Mouse (Mus musculus) forebrain, embryonic 11.5 days (tissue): ENCODE data around the gene Dgka. TPM values are rescaled to one million over a fixed set of nuclear protein-coding genes. Genes with fewer than 3 reads are reported as not detected.

ENCODE experiments used
- ATAC-seq: fragments of 200-750 bp; cut with Nextera tagmentation; replicated peaks from 2 replicates; pipeline ENCODE4 v1.8.0; 2017; ENCODE audit warnings: moderate TSS enrichment; ENCODE audit not compliant: low FRiP score
- DNase-seq: peaks from one replicate; pipeline ENCODE4 v3.0.0-alpha.2; 2017; ENCODE audit warnings: low spot score
- H3K27ac ChIP-seq: fragments of 300-500 bp; sonication (generic); 2 replicates; pipeline ENCODE4 v1.5.1; 2014; ENCODE audit warnings: low read depth, low read length
- H3K27me3 ChIP-seq: fragments of 300-500 bp; sonication (generic); 2 replicates; pipeline ENCODE4 v1.6.1; 2014; ENCODE audit warnings: mild to moderate bottlenecking, low read length, mixed read lengths; ENCODE audit not compliant: control insufficient read depth, insufficient read depth
- H3K36me3 ChIP-seq: fragments of 300-500 bp; sonication (generic); 2 replicates; pipeline ENCODE4 v1.6.1; 2014; ENCODE audit warnings: mild to moderate bottlenecking, low read length, moderate library complexity, mixed read lengths; ENCODE audit not compliant: control insufficient read depth, insufficient read depth
- H3K4me1 ChIP-seq: fragments of 300-500 bp; sonication (generic); replicated peaks from 2 replicates; pipeline ENCODE4 v1.6.1; 2014; ENCODE audit warnings: low read length, mixed read lengths; ENCODE audit not compliant: control insufficient read depth, insufficient read depth
- H3K4me2 ChIP-seq: fragments of 300-500 bp; sonication (generic); 2 replicates; pipeline ENCODE4 v1.6.1; 2014; ENCODE audit warnings: low read depth, mild to moderate bottlenecking, low read length, moderate library complexity, mixed read lengths; ENCODE audit not compliant: severe bottlenecking
- H3K4me3 ChIP-seq: fragments of 300-500 bp; sonication (generic); 2 replicates; pipeline ENCODE4 v1.5.1; 2014; ENCODE audit warnings: low read depth, low read length
- H3K9ac ChIP-seq: fragments of 300-500 bp; sonication (generic); 2 replicates; pipeline ENCODE4 v1.6.1; 2014; ENCODE audit warnings: low read length
- H3K9me3 ChIP-seq: fragments of 300-500 bp; sonication (generic); 2 replicates; pipeline ENCODE4 v1.6.1; 2016; ENCODE audit warnings: low read length, mixed read lengths; ENCODE audit not compliant: control insufficient read depth
- WGBS: fragments of 180-500 bp; shearing (Covaris S2); extraction: QIAGEN DNeasy Blood & Tissue Kit; methylation state at CpG from one replicate; pipeline ENCODE4 v1.1.7; 2014; 5-methylcytosine and 5-hydroxymethylcytosine counted together
- polyA plus RNA-seq: library from polyadenylated mRNA; unstranded; fragments of >200 nt; fragmentation: Nextera tagmentation; extraction: Ambion mirVana; gene quantifications from 2 replicates; pipeline ENCODE4 v1.2.1, GENCODE M21; 2014

Dgka gene
- polyA plus RNA-seq: 3.9 and 4.0 TPM in 2 replicates

GRCm38 (mm10) chr10:128744680-128745601, at the start of gene Dgka:
Dgka (minus strand) TSS chr10:128744855.
- Histone ChIP-seq H3K27me3 (peaks cover 24% of the 10 kb centered on the region), H3K27ac (no peak within 1 kb of the TSS), H3K36me3 (no peaks in the 10 kb centered on the region), H3K4me1 (peaks cover 9% of the 10 kb centered on the region; the same call in 1 of the 2 replicates), H3K4me3 (peak within 1 kb of the TSS; percentile 52), H3K9ac (peak within 1 kb of the TSS; percentile 52), H3K4me2 (peak within 1 kb of the TSS; percentile 94), H3K9me3 (no peaks in the 10 kb centered on the region)
- ATAC-seq (no peak), DNase-seq (no peak)
- WGBS: 22% methylated on average over 18 of the region's 18 CpGs

- H3K4me3 ChIP-seq: no peak overlapping the region
- DNase-seq: no peak
- H3K27me3 ChIP-seq: no peaks in the 10 kb centered on the region
- no peaks in the 10 kb centered on the region; the same call in 1 of the 2 replicates for H3K36me3 ChIP-seq
- no peak for ATAC-seq
- no peak overlapping the region for H3K9ac ChIP-seq
- H3K4me2 ChIP-seq: no peak overlapping the region
- no peak overlapping the region for H3K27ac ChIP-seq
- no peaks in the 10 kb centered on the region for H3K4me1 ChIP-seq
- no peaks in the 10 kb centered on the region for H3K9me3 ChIP-seq
- 89% methylated on average over 5 of the region's 5 CpGs for WGBS
These were observed 49.7 kb upstream of the Dgka start for GRCm38 (mm10) chr10:128794391-128794790.

GRCm38 (mm10) chr10:128793258-128793657, 48.6 kb upstream of the Dgka start:
- no peaks in the 10 kb centered on the region; the same call in 1 of the 2 replicates for H3K36me3 ChIP-seq
- no peaks in the 10 kb centered on the region for H3K9me3 ChIP-seq
- H3K4me2 ChIP-seq: no peak overlapping the region
- H3K27ac ChIP-seq: no peak overlapping the region
- H3K27me3 ChIP-seq: no peaks in the 10 kb centered on the region
- WGBS: 91% methylated on average over 1 of the region's 1 CpGs
- DNase-seq (peak; percentile 5), ATAC-seq (no peak)
- H3K9ac ChIP-seq: no peak overlapping the region
- H3K4me1 ChIP-seq: no peaks in the 10 kb centered on the region
- H3K4me3 ChIP-seq: no peak overlapping the region

GRCm38 (mm10) chr10:128792041-128792440, 47.4 kb upstream of the Dgka start:
- no peak overlapping the region for H3K4me3 ChIP-seq
- no peak overlapping the region for H3K4me2 ChIP-seq
- DNase-seq (peak; percentile 22), ATAC-seq (no peak)
- H3K27ac ChIP-seq: no peak overlapping the region
- no peaks in the 10 kb centered on the region for H3K4me1 ChIP-seq
- H3K27me3 ChIP-seq: no peaks in the 10 kb centered on the region
- H3K9me3 ChIP-seq: no peaks in the 10 kb centered on the region
- H3K36me3 ChIP-seq: no peaks in the 10 kb centered on the region
- H3K9ac ChIP-seq: no peak overlapping the region

- Histone ChIP-seq H3K36me3 (no peaks in the 10 kb centered on the region), H3K4me1 (no peaks in the 10 kb centered on the region), H3K27ac (no peak within 1 kb of the TSS), H3K4me2 (no peak within 1 kb of the TSS), H3K27me3 (no peaks in the 10 kb centered on the region), H3K4me3 (no peak within 1 kb of the TSS), H3K9ac (no peak within 1 kb of the TSS), H3K9me3 (no peaks in the 10 kb centered on the region)
- WGBS: 70% methylated on average over 7 of the region's 7 CpGs
- peak; percentile 39 for DNase-seq
- no peak for ATAC-seq
These were observed 45.9 kb upstream of the Dgka start, which contains the start of gene Mmp19 for GRCm38 (mm10) chr10:128790398-128791124. Mmp19 (plus strand) TSS chr10:128790910.

- H3K27me3 ChIP-seq: no peaks in the 10 kb centered on the region
- WGBS: 90% methylated on average over 1 of the region's 1 CpGs
- DNase-seq: no peak
- no peaks in the 10 kb centered on the region for H3K4me1 ChIP-seq
- ATAC-seq: no peak
- no peak overlapping the region for H3K9ac ChIP-seq
- H3K9me3 ChIP-seq: no peaks in the 10 kb centered on the region; the same call in 1 of the 2 replicates
- no peak overlapping the region for H3K4me3 ChIP-seq
- H3K4me2 ChIP-seq: no peak overlapping the region
- no peak overlapping the region for H3K27ac ChIP-seq
- no peaks in the 10 kb centered on the region for H3K36me3 ChIP-seq
These were observed 35.5 kb upstream of the Dgka start for GRCm38 (mm10) chr10:128780200-128780599.

- no peaks in the 10 kb centered on the region for H3K27me3 ChIP-seq
- no peak for ATAC-seq
- H3K4me2 ChIP-seq: no peak overlapping the region
- no peaks in the 10 kb centered on the region for H3K4me1 ChIP-seq
- H3K9me3 ChIP-seq: no peaks in the 10 kb centered on the region; the same call in 1 of the 2 replicates
- no peak overlapping the region for H3K4me3 ChIP-seq
- H3K36me3 ChIP-seq: no peaks in the 10 kb centered on the region
- DNase-seq: peak; percentile 59
- H3K9ac ChIP-seq: no peak overlapping the region
- 45% methylated on average over 8 of the region's 8 CpGs for WGBS
- no peak overlapping the region for H3K27ac ChIP-seq
These were observed 34.5 kb upstream of the Dgka start for GRCm38 (mm10) chr10:128779011-128779795.

- no peaks in the 10 kb centered on the region for H3K36me3 ChIP-seq
- no peak for DNase-seq
- no peak overlapping the region for H3K4me3 ChIP-seq
- H3K9ac ChIP-seq: no peak overlapping the region
- H3K4me1 ChIP-seq: no peaks in the 10 kb centered on the region
- WGBS: 90% methylated on average over 2 of the region's 2 CpGs
- no peaks in the 10 kb centered on the region for H3K9me3 ChIP-seq
- H3K4me2 ChIP-seq: no peak overlapping the region
- no peaks in the 10 kb centered on the region for H3K27me3 ChIP-seq
- no peak overlapping the region for H3K27ac ChIP-seq
- no peak for ATAC-seq
These were observed 33.8 kb upstream of the Dgka start for GRCm38 (mm10) chr10:128778441-128778840.
